Mouse (Mus musculus): ENCODE data around the gene Hs3st3a1.

- no peak for TF ChIP-seq POLR2A (IDR thresholded peaks at IDR 0.05; ENCODE audit: low read depth, low read length)
- no peak for TF ChIP-seq CTCF (IDR thresholded peaks at IDR 0.05; ENCODE audit: extremely low read depth, insufficient read length, insufficient replicate concordance, low read depth, low read length)
Observed at GRCm38 (mm10) chr11:64494448-64494847, 59.3 kb downstream of the Hs3st3a1 start.
